Mouse (Mus musculus): ENCODE data around the gene Prr5l. TPM values are rescaled to one million over a fixed set of nuclear protein-coding genes. Genes with fewer than 3 reads are reported as not detected.

Prr5l gene
- polyA plus RNA-seq, 1 experiment from 2014 or later = 8.7 TPM

GRCm38 (mm10) chr2:101815250-101815934, 67.4 kb downstream of the Prr5l start:
- no peak overlapping the region for H3K4me2 ChIP-seq
- no peak overlapping the region for H3K9ac ChIP-seq (replicated peaks)
- no peaks in the 10 kb centered on the region for H3K27me3 ChIP-seq (replicated peaks)
- WGBS = 38% methylated on average over 5 of the region's 5 CpGs
- no peak overlapping the region for H3K4me3 ChIP-seq (replicated peaks)
- no peaks in the 10 kb centered on the region for H3K36me3 ChIP-seq
- H3K27ac ChIP-seq (replicated peaks) = no peak overlapping the region
- ATAC-seq (ENCODE audit: low FRiP score) = no peak
- 0 out of 2 replicates have a peak, but pooled peaks cover 4% of the 10 kb centered on the region for H3K4me1 ChIP-seq
- no peaks in the 10 kb centered on the region for H3K9me3 ChIP-seq (replicated peaks)

- H3K4me2 ChIP-seq = no peak overlapping the region
- WGBS = 88% methylated on average over 5 of the region's 5 CpGs
- 0 out of 2 replicates have a peak, but pooled peaks cover 3% of the 10 kb centered on the region for H3K4me1 ChIP-seq
Measured at GRCm38 (mm10) chr2:101814272-101814625, 68.6 kb downstream of the Prr5l start.

GRCm38 (mm10) chr2:101813581-101814271, 69.1 kb downstream of the Prr5l start:
- Histone ChIP-seq H3K27me3 (replicated peaks) (no peaks in the 10 kb centered on the region), H3K4me3 (replicated peaks) (no peak overlapping the region), H3K4me1 (no peaks in the 10 kb centered on the region), H3K36me3 (no peaks in the 10 kb centered on the region), H3K9me3 (replicated peaks) (no peaks in the 10 kb centered on the region), H3K4me2 (no peak overlapping the region), H3K9ac (replicated peaks) (no peak overlapping the region), H3K27ac (replicated peaks) (no peak overlapping the region)
- no peak for ATAC-seq (ENCODE audit: low FRiP score)
- WGBS = 73% methylated on average over 6 of the region's 6 CpGs

More at GRCm38 (mm10) chr2:101814272-101814625, 68.6 kb downstream of the Prr5l start:
- H3K9ac ChIP-seq (replicated peaks) = no peak overlapping the region
- H3K9me3 ChIP-seq (replicated peaks) = no peaks in the 10 kb centered on the region
- no peaks in the 10 kb centered on the region for H3K27me3 ChIP-seq (replicated peaks)
- H3K27ac ChIP-seq (replicated peaks) = no peak overlapping the region
- ATAC-seq (ENCODE audit: low FRiP score) = no peak
- no peak overlapping the region for H3K4me3 ChIP-seq (replicated peaks)
- no peaks in the 10 kb centered on the region for H3K36me3 ChIP-seq

- H3K4me2 ChIP-seq = no peak overlapping the region
- no peak overlapping the region for H3K9ac ChIP-seq (replicated peaks)
- no peak for ATAC-seq (ENCODE audit: low FRiP score)
- no peaks in the 10 kb centered on the region for H3K27me3 ChIP-seq (replicated peaks)
- H3K9me3 ChIP-seq (replicated peaks) = no peaks in the 10 kb centered on the region
- H3K4me3 ChIP-seq (replicated peaks) = no peak overlapping the region
- WGBS = 93% methylated on average over 3 of the region's 3 CpGs
- no peaks in the 10 kb centered on the region for H3K4me1 ChIP-seq
- no peaks in the 10 kb centered on the region for H3K36me3 ChIP-seq
- H3K27ac ChIP-seq (replicated peaks) = no peak overlapping the region
Measured at GRCm38 (mm10) chr2:101811925-101812324, 70.9 kb downstream of the Prr5l start.

- H3K4me2 ChIP-seq = no peak overlapping the region
- H3K9ac ChIP-seq (replicated peaks) = no peak overlapping the region
- no peaks in the 10 kb centered on the region for H3K9me3 ChIP-seq (replicated peaks)
- no peaks in the 10 kb centered on the region for H3K27me3 ChIP-seq (replicated peaks)
- no peak for ATAC-seq (ENCODE audit: low FRiP score)
- no peaks in the 10 kb centered on the region for H3K36me3 ChIP-seq
- H3K27ac ChIP-seq (replicated peaks) = no peak overlapping the region
- H3K4me1 ChIP-seq = no peaks in the 10 kb centered on the region
- H3K4me3 ChIP-seq (replicated peaks) = no peak overlapping the region
- WGBS = 70% methylated on average over 8 of the region's 8 CpGs
Measured at GRCm38 (mm10) chr2:101810774-101811173, 72.1 kb downstream of the Prr5l start.

- H3K4me3 ChIP-seq (replicated peaks) = no peak overlapping the region
- no peaks in the 10 kb centered on the region for H3K4me1 ChIP-seq
- no peak for ATAC-seq (ENCODE audit: low FRiP score)
- 92% methylated on average over 6 of the region's 6 CpGs for WGBS
- no peak overlapping the region for H3K4me2 ChIP-seq
- H3K9me3 ChIP-seq (replicated peaks) = no peaks in the 10 kb centered on the region
- H3K27me3 ChIP-seq (replicated peaks) = no peaks in the 10 kb centered on the region
- H3K9ac ChIP-seq (replicated peaks) = no peak overlapping the region
- no peaks in the 10 kb centered on the region for H3K36me3 ChIP-seq
- no peak overlapping the region for H3K27ac ChIP-seq (replicated peaks)
Measured at GRCm38 (mm10) chr2:101809640-101810305, 73.1 kb downstream of the Prr5l start.

GRCm38 (mm10) chr2:101807756-101808155, 75.1 kb downstream of the Prr5l start:
- H3K27ac ChIP-seq (replicated peaks) = no peak overlapping the region
- no peaks in the 10 kb centered on the region for H3K4me1 ChIP-seq
- no peak overlapping the region for H3K4me2 ChIP-seq
- no peaks in the 10 kb centered on the region for H3K9me3 ChIP-seq (replicated peaks)
- H3K4me3 ChIP-seq (replicated peaks) = no peak overlapping the region
- ATAC-seq (ENCODE audit: low FRiP score) = no peak
- no peaks in the 10 kb centered on the region for H3K36me3 ChIP-seq
- H3K9ac ChIP-seq (replicated peaks) = no peak overlapping the region
- no peaks in the 10 kb centered on the region for H3K27me3 ChIP-seq (replicated peaks)
- 81% methylated on average over 5 of the region's 5 CpGs for whole genome bisulfite sequencing

GRCm38 (mm10) chr2:101802240-101802639, 80.6 kb downstream of the Prr5l start:
- Histone ChIP-seq H3K4me3 (replicated peaks) (no peak overlapping the region), H3K36me3 (no peaks in the 10 kb centered on the region), H3K4me1 (peaks cover 8% of the 10 kb centered on the region), H3K9ac (replicated peaks) (no peak overlapping the region), H3K27ac (replicated peaks) (no peak overlapping the region), H3K27me3 (replicated peaks) (peaks cover 17% of the 10 kb centered on the region), H3K4me2 (no peak overlapping the region), H3K9me3 (replicated peaks) (no peaks in the 10 kb centered on the region)
- no peak for ATAC-seq (ENCODE audit: low FRiP score)
- 85% methylated on average over 6 of the region's 6 CpGs for WGBS

GRCm38 (mm10) chr2:101797901-101798250, 85.0 kb downstream of the Prr5l start:
- Histone ChIP-seq H3K36me3 (no peaks in the 10 kb centered on the region), H3K27ac (replicated peaks) (peak overlapping the region; percentile 63), H3K4me1 (peaks cover 24% of the 10 kb centered on the region), H3K9ac (replicated peaks) (peak overlapping the region; percentile 11; the same call in 1 of the 2 replicates), H3K4me3 (replicated peaks) (peak overlapping the region; percentile 46), H3K4me2 (peak overlapping the region; percentile 87), H3K9me3 (replicated peaks) (no peaks in the 10 kb centered on the region), H3K27me3 (replicated peaks) (peaks cover 38% of the 10 kb centered on the region)
- WGBS = under 1% methylated on average over 19 of the region's 19 CpGs
- ATAC-seq (ENCODE audit: low FRiP score) = no peak

- Histone ChIP-seq H3K9ac (replicated peaks) (peak overlapping the region; percentile 11), H3K4me3 (replicated peaks) (peak overlapping the region; percentile 46), H3K4me2 (peak overlapping the region; percentile 87), H3K36me3 (no peaks in the 10 kb centered on the region), H3K4me1 (peaks cover 24% of the 10 kb centered on the region), H3K27ac (replicated peaks) (peak overlapping the region; percentile 63), H3K9me3 (replicated peaks) (no peaks in the 10 kb centered on the region), H3K27me3 (replicated peaks) (peaks cover 38% of the 10 kb centered on the region)
- peak; percentile 43 for ATAC-seq (ENCODE audit: low FRiP score)
- WGBS = under 1% methylated on average over 49 of the region's 49 CpGs
Measured at GRCm38 (mm10) chr2:101797166-101797900, 85.5 kb downstream of the Prr5l start.

GRCm38 (mm10) chr2:101796287-101797115, 86.3 kb downstream of the Prr5l start:
- peak overlapping the region; percentile 46 for H3K4me3 ChIP-seq (replicated peaks)
- no peaks in the 10 kb centered on the region for H3K9me3 ChIP-seq (replicated peaks)
- peak overlapping the region; percentile 63 for H3K27ac ChIP-seq (replicated peaks)
- H3K36me3 ChIP-seq = no peaks in the 10 kb centered on the region
- H3K9ac ChIP-seq (replicated peaks) = peak overlapping the region; percentile 43
- H3K27me3 ChIP-seq (replicated peaks) = peaks cover 38% of the 10 kb centered on the region
- ATAC-seq (ENCODE audit: low FRiP score) = peak; percentile 79
- H3K4me2 ChIP-seq = peak overlapping the region; percentile 87
- WGBS = under 1% methylated on average over 54 of the region's 55 CpGs
- H3K4me1 ChIP-seq = peaks cover 24% of the 10 kb centered on the region
